Mouse (Mus musculus) cerebellum, postnatal 4 days (tissue): ENCODE measurements around the gene Il1a.

Experiments
- DNase-seq, 2 experiments: peaks; one replicate each; pipeline ENCODE4 v3.0.0; 2022; ENCODE audit warnings: low spot score in 2 of 2, mixed read lengths in 1 of 2

Il1a gene

DNA sequence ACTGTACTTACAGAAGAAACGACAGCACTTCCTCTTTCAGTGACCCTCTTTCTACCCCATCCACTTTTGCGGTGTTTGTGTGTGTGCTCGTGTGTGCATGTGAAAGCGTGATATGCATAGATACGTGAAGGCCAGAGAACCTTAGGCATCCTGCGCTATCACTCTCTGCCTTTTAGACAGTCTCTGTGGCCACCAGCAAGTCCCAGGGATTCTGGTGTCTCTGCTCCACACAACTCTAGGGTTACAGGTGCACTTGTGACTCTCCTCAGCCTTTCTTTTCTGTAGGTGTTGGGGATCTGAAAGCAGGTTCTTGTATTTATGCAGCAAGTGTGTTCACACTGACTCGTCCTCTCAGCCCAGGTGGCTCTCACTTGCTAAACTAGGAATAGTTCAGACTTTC is 44.5 kb downstream of the Il1a start:
- DNase-seq, result no peak

DNA sequence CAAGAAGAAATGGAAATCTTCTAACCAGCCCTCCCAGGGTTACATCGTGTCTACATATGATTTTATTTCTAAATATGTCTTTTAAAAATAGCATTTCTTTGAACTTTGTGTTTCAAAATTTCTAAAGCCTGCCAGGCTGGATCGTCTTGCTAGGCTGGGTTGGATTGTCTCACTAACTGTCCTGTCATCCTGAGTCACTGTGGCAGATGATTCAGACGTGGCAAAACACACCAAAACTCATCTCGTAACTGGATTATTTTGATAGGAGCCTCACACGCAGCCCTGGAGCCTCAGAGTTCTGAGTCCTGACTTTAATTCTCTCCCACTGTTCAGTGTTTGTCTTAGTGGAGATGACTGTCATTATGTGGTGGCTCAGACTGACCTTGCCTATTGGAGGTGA is 46.7 kb downstream of the Il1a start:
- DNase-seq, result no peak

DNA sequence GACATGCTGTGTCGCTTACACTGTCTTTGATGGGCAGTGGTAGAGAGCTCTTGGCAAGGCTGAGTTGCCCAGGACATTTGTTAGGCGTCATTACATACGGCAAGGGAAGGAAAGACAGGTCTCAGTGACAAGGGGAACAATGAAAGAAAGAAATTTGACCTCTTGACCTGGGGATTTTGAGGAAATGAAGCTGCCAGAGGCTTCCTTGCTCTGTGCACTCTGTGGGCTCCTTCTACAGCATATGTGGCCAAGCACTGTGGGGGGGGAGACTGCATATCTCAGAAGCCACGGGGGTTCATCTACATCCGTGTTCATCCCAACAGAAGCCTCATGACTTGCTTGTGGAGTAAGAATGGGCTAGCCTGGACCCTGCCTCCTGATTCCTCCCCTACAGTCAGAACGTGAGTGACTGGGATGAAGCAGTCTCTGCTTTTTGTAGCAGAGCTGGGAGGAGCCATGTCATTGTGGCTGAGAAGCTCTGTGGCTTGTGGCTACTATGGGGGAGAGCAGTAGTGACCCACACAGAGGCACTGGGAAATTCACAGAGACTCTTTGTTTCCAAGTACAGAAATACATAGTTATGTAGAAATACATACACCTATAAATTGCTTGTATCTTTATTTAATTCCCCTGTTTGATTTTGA is 48.5 kb downstream of the Il1a start:
- DNase-seq, result no peak

DNA sequence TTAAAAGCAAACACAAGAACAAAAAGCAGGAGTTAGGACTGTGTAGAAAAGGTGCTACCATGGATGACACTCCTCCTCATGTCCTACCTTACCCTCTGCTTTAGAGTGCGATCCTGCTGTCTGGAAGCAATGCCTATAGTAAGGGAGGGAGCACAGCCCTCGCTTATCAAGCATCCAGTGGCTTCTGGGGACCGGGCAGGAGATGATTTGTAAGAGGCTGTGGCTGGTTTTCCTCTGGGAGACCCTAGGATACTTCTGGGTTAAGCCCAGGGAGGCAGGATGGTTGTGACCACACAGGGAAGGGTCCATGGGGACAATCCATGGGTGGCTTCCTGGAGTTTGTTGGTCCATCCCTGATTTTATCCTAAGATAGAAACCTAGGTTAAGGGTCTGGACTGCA is 49.1 kb downstream of the Il1a start:
- no peak for DNase-seq

DNA sequence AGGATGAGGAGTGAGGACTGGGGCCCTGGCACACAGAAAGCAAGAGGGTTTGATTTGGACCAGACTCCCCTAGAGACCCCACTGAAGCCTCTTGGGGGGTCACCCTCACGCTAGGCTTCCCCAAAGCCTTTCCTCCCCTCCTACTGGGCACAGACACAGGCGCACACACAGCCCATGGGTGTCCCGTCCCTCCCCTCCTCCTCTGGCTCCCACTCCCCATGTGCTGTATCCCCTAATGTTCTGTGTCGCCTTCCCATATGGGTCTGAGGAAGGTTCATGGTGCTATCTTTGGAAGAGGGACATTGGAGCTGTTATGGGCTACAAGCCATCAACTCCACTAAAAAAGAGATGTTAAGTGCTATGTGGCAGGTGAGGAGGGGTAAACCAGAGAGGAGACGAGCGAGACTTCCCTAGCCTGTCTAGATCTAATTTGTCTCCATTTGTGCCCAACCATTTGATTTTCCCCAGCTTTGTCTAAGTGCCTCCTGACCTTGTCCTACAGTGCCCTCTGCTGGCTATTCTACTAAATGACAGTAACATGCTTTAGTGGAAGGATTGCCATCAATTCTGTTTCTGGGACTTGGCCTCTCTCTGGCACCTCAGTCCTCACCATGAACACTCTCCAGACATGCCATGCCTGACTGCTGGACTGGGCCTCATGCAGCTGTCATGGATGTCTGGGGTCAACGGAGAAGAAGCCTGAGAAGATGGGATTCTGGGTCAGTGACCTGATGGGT is 51.1 kb downstream of the Il1a start:
- peak in 1 of 2 experiments; percentile 71 for DNase-seq

DNA sequence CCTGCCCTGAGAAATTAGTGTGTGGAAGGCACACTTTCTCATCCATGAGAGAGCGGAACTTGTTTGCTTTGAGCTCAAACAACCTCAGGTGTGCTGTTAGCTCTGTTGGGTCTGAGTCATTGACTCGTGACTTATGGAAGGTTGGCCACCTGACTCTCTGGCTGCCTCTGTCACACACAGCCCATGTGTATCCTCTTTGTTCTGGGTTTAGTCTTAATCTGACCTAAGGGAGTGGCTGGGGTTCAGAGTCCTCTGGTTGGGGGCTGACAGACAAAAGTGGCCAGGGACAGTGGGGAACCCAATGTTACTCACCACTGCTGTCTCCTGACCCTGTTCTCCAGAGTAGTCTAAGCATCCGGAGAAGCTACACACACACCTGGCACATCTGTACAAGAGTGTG is 51.7 kb downstream of the Il1a start:
- DNase-seq, result no peak

DNA sequence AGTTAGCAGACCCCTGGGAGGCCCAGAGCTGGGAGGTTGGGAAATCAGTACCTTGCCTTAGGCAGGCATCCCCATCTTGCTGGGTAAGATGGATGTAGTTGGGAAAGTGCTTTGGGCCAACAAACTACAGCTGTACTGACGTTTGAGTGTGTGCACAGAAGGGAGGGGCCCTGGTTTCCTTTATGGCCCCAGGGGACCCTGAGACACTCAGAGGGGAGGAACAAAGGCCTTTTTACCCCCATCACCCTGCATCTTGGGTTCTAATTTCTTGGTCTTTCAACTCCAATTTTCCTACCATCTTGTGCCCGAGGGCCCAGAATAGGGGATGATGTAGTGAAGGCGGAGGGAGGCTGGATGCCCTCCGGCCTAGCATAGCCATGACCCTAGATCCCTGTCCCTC is 53.8 kb downstream of the Il1a start:
- DNase-seq, result no peak

DNA sequence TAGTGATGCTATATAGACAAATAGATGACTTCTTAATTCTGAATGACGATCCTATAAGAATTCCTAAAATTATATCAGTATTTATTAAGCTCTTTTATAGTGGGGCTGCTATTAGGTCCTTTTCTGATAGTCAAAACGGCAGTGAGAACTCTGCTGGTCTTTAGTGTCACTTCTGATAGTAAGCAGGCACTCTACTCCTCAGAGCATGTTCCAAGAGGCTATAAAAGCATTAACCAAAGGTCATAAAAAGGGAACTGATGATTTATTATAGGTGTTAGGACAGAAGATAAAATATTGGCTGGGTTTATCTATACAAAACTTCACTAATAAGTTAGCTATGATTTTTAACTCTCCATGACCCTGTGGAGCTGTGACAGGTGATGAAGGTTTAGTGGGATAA is 55.7 kb downstream of the Il1a start:
- DNase-seq, result no peak

DNA sequence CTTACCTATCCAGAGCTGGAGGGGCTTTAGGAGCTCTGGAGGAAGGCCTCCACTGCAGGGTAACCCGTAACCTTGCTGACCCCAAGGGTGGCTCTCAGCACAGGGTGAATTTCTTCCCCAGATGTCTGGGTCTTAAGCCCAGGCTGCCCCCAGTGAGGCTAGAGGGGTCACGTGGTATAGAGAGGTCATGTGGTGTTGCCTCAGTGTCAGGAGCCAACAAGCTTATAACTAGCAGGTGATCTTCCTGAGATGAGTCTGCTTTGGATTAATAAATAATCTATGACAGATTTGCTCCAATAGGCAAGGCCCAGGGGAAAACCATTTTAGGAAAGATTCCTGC is 56.2 kb downstream of the Il1a start:
- DNase-seq, result no peak

DNA sequence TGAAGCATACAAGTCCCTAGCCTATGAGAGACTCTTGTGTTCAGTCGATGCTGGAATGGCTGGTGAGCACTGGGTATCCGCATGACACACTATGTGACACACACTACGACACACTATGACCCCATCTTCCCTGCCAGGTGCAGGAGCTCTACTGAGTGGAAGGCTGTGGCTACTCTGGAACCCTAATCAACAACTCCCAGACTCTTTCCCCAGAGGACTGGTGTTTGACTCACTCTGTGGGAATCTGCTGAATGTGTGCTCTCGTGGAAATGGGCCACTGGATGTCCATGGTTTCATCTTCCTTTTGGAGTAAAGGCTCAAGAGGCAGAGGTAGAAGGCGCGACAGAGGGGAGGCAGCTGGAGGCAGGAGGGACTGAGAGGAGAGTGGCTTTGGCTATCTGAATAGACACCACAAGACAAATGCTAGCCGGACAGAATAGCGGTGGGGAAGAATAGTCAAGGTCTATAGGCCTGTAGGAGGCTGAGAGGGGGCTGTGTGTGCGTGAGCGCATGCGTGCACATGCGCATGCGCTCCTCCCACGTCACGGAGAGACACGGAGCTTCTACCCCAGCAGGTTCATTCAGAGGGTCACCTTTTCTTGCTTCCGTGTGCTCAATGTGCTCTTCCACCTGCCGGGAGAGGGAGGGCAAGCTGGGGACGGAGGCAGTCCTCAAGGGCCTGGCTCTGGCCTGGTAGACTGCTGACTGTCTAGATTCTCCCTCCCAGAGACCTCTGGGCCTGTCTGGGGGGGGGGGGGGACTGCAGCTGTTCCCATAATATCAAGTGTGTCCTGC is 56.7 kb downstream of the Il1a start:
- no peak for DNase-seq
